Comparison of ENCODE assay signal across 8 mouse cellular contexts in the genomic region with DNA sequence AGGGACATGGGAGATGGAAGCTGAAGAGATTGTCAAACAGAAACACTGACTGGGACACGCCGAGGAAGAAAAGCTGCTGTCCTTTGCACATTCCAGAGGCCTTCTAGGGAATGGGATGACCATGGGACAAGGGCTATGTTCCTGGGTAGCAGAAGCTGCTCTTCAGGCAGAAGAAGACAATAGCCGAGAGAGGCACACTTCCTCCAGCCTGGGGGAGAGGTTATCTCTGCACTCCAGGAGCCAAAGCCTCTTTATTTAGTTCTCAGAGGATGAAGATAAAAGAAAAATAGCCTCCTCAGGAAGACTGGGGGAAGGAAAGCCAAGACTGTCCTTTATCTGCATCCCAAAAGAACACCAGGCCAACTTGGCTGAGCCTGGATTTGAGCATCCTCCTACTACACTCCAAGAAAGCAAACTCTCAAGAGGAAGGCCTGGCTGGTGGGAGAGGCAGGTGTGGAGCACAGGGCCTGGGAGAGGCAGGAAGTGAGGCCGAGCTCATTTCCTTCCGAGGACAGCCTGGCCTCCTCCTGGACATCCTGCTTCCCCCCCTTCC.
DNase-seq lines count a peak whose midpoint lies in the region; ATAC-seq and TF ChIP-seq lines count a peak whose summit lies in the region.

No protein-coding gene starts in this region.

- H3K27ac ChIP-seq in gastrocnemius, adult 2 months, result peak overlapping the region; percentile 79
- no peak overlapping the region; the same call in 1 of the 2 replicates for H3K27ac ChIP-seq in kidney, embryonic 14.5 days (ENCODE audit: low read depth, low read length)
- peak overlapping the region; percentile 21 for H3K27ac ChIP-seq in lung, embryonic 16.5 days (ENCODE audit: low read length)

- H3K4me3 ChIP-seq in gastrocnemius, adult 2 months, result no peak overlapping the region
- no peak overlapping the region for H3K4me3 ChIP-seq in kidney, embryonic 14.5 days (ENCODE audit: low read length)
- no peak overlapping the region for H3K4me3 ChIP-seq in lung, embryonic 16.5 days (ENCODE audit: low read length)

- peak; percentile 57; the same call in 1 of the 2 replicates for ATAC-seq in kidney, embryonic 14.5 days (ENCODE audit: low FRiP score, low TSS enrichment)
- peak; percentile 70 for ATAC-seq in lung, embryonic 16.5 days (ENCODE audit: low read depth)

- 57% methylated on average over 5 of the region's 5 CpGs for WGBS in kidney, embryonic 14.5 days
- WGBS in lung, embryonic 16.5 days, result 47% methylated on average over 5 of the region's 5 CpGs

- no peak for TF ChIP-seq CTCF in gastrocnemius, adult 2 months (IDR thresholded peaks at IDR 0.05)

- intact Hi-C loops in gastrocnemius, adult 2 months (cut with DNase I), result loop anchor here (5.0 kb wide), 2 partner anchors 41 to 81 kb away; partner anchors contain the start of gene Klf7

- H3K4me1 ChIP-seq in kidney, embryonic 14.5 days (ENCODE audit: control insufficient read depth, insufficient read depth, low read length), result 0 out of 2 replicates have a peak, but pooled peaks cover 6% of the 10 kb centered on the region
- H3K4me1 ChIP-seq in lung, embryonic 16.5 days (replicated peaks; ENCODE audit: control insufficient read depth, insufficient read depth, low read length), result peaks cover 31% of the 10 kb centered on the region

- peak; percentile 39 for DNase-seq in gastrocnemius, adult 2 months
- no peak for DNase-seq in gastrocnemius, postnatal 10 days
- peak; percentile 99 for DNase-seq in heart, adult 11 months
- no peak for DNase-seq in c-Kit-positive CD71-positive TER-119-positive erythroid progenitor cells, embryonic 14.5 days (ENCODE audit: low spot score)
- no peak for DNase-seq in urinary bladder, postnatal 4 days (ENCODE audit: low spot score in 2 of 2)
- DNase-seq in neural tube, embryonic 10.5 days (ENCODE audit: extremely low spot score, low spot score), result no peak

- H3K4me2 ChIP-seq in kidney, embryonic 14.5 days (replicated peaks; ENCODE audit: low read depth, low read length), result no peak overlapping the region
- no peak overlapping the region for H3K4me2 ChIP-seq in lung, embryonic 16.5 days (ENCODE audit: low read depth, low read length)

- no peaks in the 10 kb centered on the region for H3K9me3 ChIP-seq in kidney, embryonic 14.5 days (ENCODE audit: control insufficient read depth, low read length)
- H3K9me3 ChIP-seq in lung, embryonic 16.5 days (ENCODE audit: control insufficient read depth, low read length), result no peaks in the 10 kb centered on the region

- H3K27me3 ChIP-seq in kidney, embryonic 14.5 days (ENCODE audit: control insufficient read depth, insufficient read depth, low read length), result no peaks in the 10 kb centered on the region
- H3K27me3 ChIP-seq in lung, embryonic 16.5 days (ENCODE audit: control insufficient read depth, insufficient read depth, low read depth, low read length), result no peaks in the 10 kb centered on the region

- H3K36me3 ChIP-seq in kidney, embryonic 14.5 days (ENCODE audit: control insufficient read depth, insufficient read depth, low read length), result peaks cover 10% of the 10 kb centered on the region; the same call in 1 of the 2 replicates
- H3K36me3 ChIP-seq in lung, embryonic 16.5 days (ENCODE audit: control insufficient read depth, insufficient read depth, low read length), result no peaks in the 10 kb centered on the region; the same call in 1 of the 2 replicates

- H3K9ac ChIP-seq in kidney, embryonic 14.5 days (ENCODE audit: low read depth, low read length), result no peak overlapping the region
- no peak overlapping the region for H3K9ac ChIP-seq in lung, embryonic 16.5 days (ENCODE audit: low read length)

Comparison
In these comparisons a context has a peak if more than half of its experiments do, and no peak if none do; other contexts are left out.
1. DNase-seq: peak in gastrocnemius, adult 2 months (single experiment) and heart, adult 11 months (single experiment); none in gastrocnemius, postnatal 10 days (single experiment), c-Kit-positive CD71-positive TER-119-positive erythroid progenitor cells, embryonic 14.5 days (single experiment), urinary bladder, postnatal 4 days (0 of 2) and neural tube, embryonic 10.5 days (single experiment).